Mouse (Mus musculus): ENCODE measurements at regions not wholly inside any gene's neighbourhood (a gene's known extent, or its start where the extent isn't known, plus 50 kb on each side); places are given as distances from the start of the nearest gene placed in this dataset.

GRCm38 (mm10) chr14:96838910-96839309, 320.0 kb upstream of the Klhl1 start:
- Histone ChIP-seq H3K9me3 (ENCODE audit: low read length) (no peaks in the 10 kb centered on the region), H3K27me3 (ENCODE audit: insufficient read depth, low read length) (no peaks in the 10 kb centered on the region), H3K36me3 (ENCODE audit: insufficient read depth, low read length) (no peaks in the 10 kb centered on the region), H3K4me1 (replicated peaks; ENCODE audit: low read depth, low read length) (no peaks in the 10 kb centered on the region), H3K4me3 (replicated peaks; ENCODE audit: low read length) (no peak overlapping the region)
- TF ChIP-seq CTCF (conservative IDR thresholded peaks at IDR 0.05; ENCODE audit: low read length): no peak
- TF ChIP-seq POU5F1 (IDR thresholded peaks at IDR 0.05; ENCODE audit: borderline replicate concordance, low read length): no peak
- TF ChIP-seq NANOG (IDR thresholded peaks at IDR 0.05; ENCODE audit: borderline replicate concordance, low read length): no peak

- H3K36me3 ChIP-seq (ENCODE audit: insufficient read depth, low read length): no peaks in the 10 kb centered on the region
These were observed 306.2 kb upstream of the Klhl1 start for GRCm38 (mm10) chr14:96825083-96825482.

GRCm38 (mm10) chr14:96815665-96816064, 296.8 kb upstream of the Klhl1 start:
- TF ChIP-seq CTCF (conservative IDR thresholded peaks at IDR 0.05; ENCODE audit: low read length) (no peak), POU5F1 (IDR thresholded peaks at IDR 0.05; ENCODE audit: borderline replicate concordance, low read length) (no peak), NANOG (IDR thresholded peaks at IDR 0.05; ENCODE audit: borderline replicate concordance, low read length) (no peak)
- H3K27me3 ChIP-seq (ENCODE audit: insufficient read depth, low read length): no peaks in the 10 kb centered on the region
- no peaks in the 10 kb centered on the region for H3K9me3 ChIP-seq (ENCODE audit: low read length)
- no peak overlapping the region for H3K4me3 ChIP-seq (replicated peaks; ENCODE audit: low read length)
- no peaks in the 10 kb centered on the region for H3K36me3 ChIP-seq (ENCODE audit: insufficient read depth, low read length)
- no peaks in the 10 kb centered on the region for H3K4me1 ChIP-seq (replicated peaks; ENCODE audit: low read depth, low read length)

More at GRCm38 (mm10) chr14:96825083-96825482, 306.2 kb upstream of the Klhl1 start:
- H3K9me3 ChIP-seq (ENCODE audit: low read length): no peaks in the 10 kb centered on the region
- TF ChIP-seq POU5F1 (IDR thresholded peaks at IDR 0.05; ENCODE audit: borderline replicate concordance, low read length) (no peak), NANOG (IDR thresholded peaks at IDR 0.05; ENCODE audit: borderline replicate concordance, low read length) (no peak), CTCF (conservative IDR thresholded peaks at IDR 0.05; ENCODE audit: low read length) (no peak)
- H3K4me3 ChIP-seq (replicated peaks; ENCODE audit: low read length): no peak overlapping the region
- no peaks in the 10 kb centered on the region for H3K27me3 ChIP-seq (ENCODE audit: insufficient read depth, low read length)
- no peaks in the 10 kb centered on the region for H3K4me1 ChIP-seq (replicated peaks; ENCODE audit: low read depth, low read length)

- Histone ChIP-seq H3K4me3 (replicated peaks; ENCODE audit: low read length) (no peak overlapping the region), H3K9me3 (ENCODE audit: low read length) (no peaks in the 10 kb centered on the region), H3K27me3 (ENCODE audit: insufficient read depth, low read length) (no peaks in the 10 kb centered on the region), H3K4me1 (replicated peaks; ENCODE audit: low read depth, low read length) (no peaks in the 10 kb centered on the region), H3K36me3 (ENCODE audit: insufficient read depth, low read length) (no peaks in the 10 kb centered on the region)
- TF ChIP-seq CTCF (conservative IDR thresholded peaks at IDR 0.05; ENCODE audit: low read length) (no peak), POU5F1 (IDR thresholded peaks at IDR 0.05; ENCODE audit: borderline replicate concordance, low read length) (no peak), NANOG (IDR thresholded peaks at IDR 0.05; ENCODE audit: borderline replicate concordance, low read length) (no peak)
These were observed 286.4 kb upstream of the Klhl1 start for GRCm38 (mm10) chr14:96805284-96805683.

- no peaks in the 10 kb centered on the region for H3K27me3 ChIP-seq (ENCODE audit: insufficient read depth, low read length)
- TF ChIP-seq CTCF (conservative IDR thresholded peaks at IDR 0.05; ENCODE audit: low read length): no peak
- no peak for TF ChIP-seq NANOG (IDR thresholded peaks at IDR 0.05; ENCODE audit: borderline replicate concordance, low read length)
- TF ChIP-seq POU5F1 (IDR thresholded peaks at IDR 0.05; ENCODE audit: borderline replicate concordance, low read length): no peak
These were observed 275.9 kb upstream of the Klhl1 start for GRCm38 (mm10) chr14:96794806-96795205.

GRCm38 (mm10) chr14:96787917-96788316, 269.0 kb upstream of the Klhl1 start:
- H3K4me3 ChIP-seq (replicated peaks; ENCODE audit: low read length): no peak overlapping the region
- peaks cover 14% of the 10 kb centered on the region for H3K4me1 ChIP-seq (replicated peaks; ENCODE audit: low read depth, low read length)
- H3K9me3 ChIP-seq (ENCODE audit: low read length): no peaks in the 10 kb centered on the region
- TF ChIP-seq POU5F1 (IDR thresholded peaks at IDR 0.05; ENCODE audit: borderline replicate concordance, low read length) (no peak), CTCF (conservative IDR thresholded peaks at IDR 0.05; ENCODE audit: low read length) (no peak), NANOG (IDR thresholded peaks at IDR 0.05; ENCODE audit: borderline replicate concordance, low read length) (no peak)
- no peaks in the 10 kb centered on the region for H3K27me3 ChIP-seq (ENCODE audit: insufficient read depth, low read length)
- H3K36me3 ChIP-seq (ENCODE audit: insufficient read depth, low read length): no peaks in the 10 kb centered on the region

More at GRCm38 (mm10) chr14:96794806-96795205, 275.9 kb upstream of the Klhl1 start:
- no peaks in the 10 kb centered on the region for H3K4me1 ChIP-seq (replicated peaks; ENCODE audit: low read depth, low read length)
- H3K4me3 ChIP-seq (replicated peaks; ENCODE audit: low read length): no peak overlapping the region
- H3K9me3 ChIP-seq (ENCODE audit: low read length): peaks cover 6% of the 10 kb centered on the region; the same call in 1 of the 2 replicates
- H3K36me3 ChIP-seq (ENCODE audit: insufficient read depth, low read length): no peaks in the 10 kb centered on the region

GRCm38 (mm10) chr14:96787286-96787685, 268.4 kb upstream of the Klhl1 start:
- Histone ChIP-seq H3K4me1 (replicated peaks; ENCODE audit: low read depth, low read length) (peaks cover 14% of the 10 kb centered on the region), H3K9me3 (ENCODE audit: low read length) (no peaks in the 10 kb centered on the region), H3K36me3 (ENCODE audit: insufficient read depth, low read length) (no peaks in the 10 kb centered on the region), H3K27me3 (ENCODE audit: insufficient read depth, low read length) (no peaks in the 10 kb centered on the region), H3K4me3 (replicated peaks; ENCODE audit: low read length) (no peak overlapping the region)
- no peak for TF ChIP-seq POU5F1 (IDR thresholded peaks at IDR 0.05; ENCODE audit: borderline replicate concordance, low read length)
- TF ChIP-seq NANOG (IDR thresholded peaks at IDR 0.05; ENCODE audit: borderline replicate concordance, low read length): no peak; the same call in 1 of the 2 replicates
- no peak for TF ChIP-seq CTCF (conservative IDR thresholded peaks at IDR 0.05; ENCODE audit: low read length)

- Histone ChIP-seq H3K9me3 (ENCODE audit: low read length) (no peaks in the 10 kb centered on the region), H3K4me3 (replicated peaks; ENCODE audit: low read length) (no peak overlapping the region), H3K4me1 (replicated peaks; ENCODE audit: low read depth, low read length) (no peaks in the 10 kb centered on the region), H3K36me3 (ENCODE audit: insufficient read depth, low read length) (no peaks in the 10 kb centered on the region), H3K27me3 (ENCODE audit: insufficient read depth, low read length) (no peaks in the 10 kb centered on the region)
- no peak for TF ChIP-seq CTCF (conservative IDR thresholded peaks at IDR 0.05; ENCODE audit: low read length)
- TF ChIP-seq NANOG (IDR thresholded peaks at IDR 0.05; ENCODE audit: borderline replicate concordance, low read length): no peak
- TF ChIP-seq POU5F1 (IDR thresholded peaks at IDR 0.05; ENCODE audit: borderline replicate concordance, low read length): no peak
These were observed 256.9 kb upstream of the Klhl1 start for GRCm38 (mm10) chr14:96775801-96776200.

GRCm38 (mm10) chr14:96760591-96760990, 241.7 kb upstream of the Klhl1 start:
- Histone ChIP-seq H3K4me3 (replicated peaks; ENCODE audit: low read length) (no peak overlapping the region), H3K9me3 (ENCODE audit: low read length) (no peaks in the 10 kb centered on the region), H3K4me1 (replicated peaks; ENCODE audit: low read depth, low read length) (peaks cover 19% of the 10 kb centered on the region), H3K27me3 (ENCODE audit: insufficient read depth, low read length) (no peaks in the 10 kb centered on the region; the same call in 1 of the 2 replicates), H3K36me3 (ENCODE audit: insufficient read depth, low read length) (no peaks in the 10 kb centered on the region)
- no peak for TF ChIP-seq CTCF (conservative IDR thresholded peaks at IDR 0.05; ENCODE audit: low read length)
- no peak for TF ChIP-seq NANOG (IDR thresholded peaks at IDR 0.05; ENCODE audit: borderline replicate concordance, low read length)
- no peak for TF ChIP-seq POU5F1 (IDR thresholded peaks at IDR 0.05; ENCODE audit: borderline replicate concordance, low read length)

Measured in E14TG2a.4 (cell line).